Mouse (Mus musculus) thymus, postnatal 10 days (tissue): ENCODE measurements around the gene Fbxw4.

Experiments used
- DNase-seq, 2 experiments: peaks; one replicate each; pipeline ENCODE4 v3.0.0; 2021; ENCODE audit warnings: low spot score in 2 of 2

Fbxw4 gene

DNA sequence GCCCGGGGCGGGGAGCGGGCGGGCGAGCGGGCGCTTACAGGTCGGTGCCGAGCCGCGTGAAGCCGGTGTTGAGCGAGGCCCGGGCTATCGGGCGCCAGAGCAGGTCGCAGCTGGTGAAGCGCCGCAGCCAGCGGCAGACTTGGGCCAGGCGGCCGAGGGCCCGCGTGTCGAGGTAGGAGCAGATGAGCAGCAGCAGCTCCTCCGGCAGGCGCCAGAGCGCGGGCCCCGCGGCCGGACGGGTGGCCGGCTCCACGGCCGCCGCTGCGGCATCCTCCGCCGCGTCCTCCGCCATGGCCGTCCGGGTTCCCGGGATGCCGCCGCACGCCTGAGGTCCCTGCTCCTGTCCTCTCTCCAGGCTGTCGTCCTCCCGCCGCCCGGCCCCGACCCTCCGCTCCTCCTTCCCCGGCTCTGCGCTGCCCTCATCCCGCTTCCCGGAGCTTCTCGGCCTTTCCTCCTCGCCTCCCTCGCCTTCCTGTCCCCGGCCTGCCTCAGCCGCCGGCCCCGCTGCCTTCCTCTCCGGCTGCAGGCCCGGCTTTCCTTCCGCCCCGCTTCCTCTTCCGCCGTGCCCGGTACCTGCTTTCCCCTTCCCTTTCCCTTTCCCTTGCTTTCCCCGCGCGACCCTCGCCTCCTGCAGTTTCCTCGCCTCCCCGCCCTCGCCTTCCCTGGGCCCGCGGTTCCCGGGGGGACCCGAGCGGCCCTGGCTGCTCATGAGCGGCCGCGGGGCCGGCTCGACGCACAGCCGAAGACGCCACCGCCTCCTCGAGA is at the start of gene Fbxw4:
TSS of gene Fbxw4 (minus strand) at position 575 of the 765 bp plus-strand sequence.
- DNase-seq = peak; percentile 52 to 63

DNA sequence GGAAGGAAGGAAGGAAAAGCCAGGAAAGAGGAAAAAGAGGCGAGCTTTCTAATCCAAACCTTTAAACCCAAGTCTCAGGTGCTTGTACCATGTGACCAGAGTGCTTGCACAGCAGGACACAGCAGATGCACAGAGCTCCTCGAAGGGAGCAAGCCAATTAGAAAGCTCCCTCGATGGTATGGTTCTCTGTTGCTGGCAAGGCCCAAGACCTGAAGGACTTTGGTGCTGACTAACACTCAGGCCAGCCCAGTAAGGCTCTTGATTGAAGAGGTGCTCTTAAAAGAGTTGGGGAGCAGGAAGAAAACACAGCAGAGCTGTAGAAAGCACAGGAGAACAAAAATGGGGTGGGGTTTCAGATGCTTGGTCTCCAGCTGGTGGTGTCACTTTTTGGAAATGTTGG is 48.6 kb upstream of the Fbxw4 start:
- no peak for DNase-seq

DNA sequence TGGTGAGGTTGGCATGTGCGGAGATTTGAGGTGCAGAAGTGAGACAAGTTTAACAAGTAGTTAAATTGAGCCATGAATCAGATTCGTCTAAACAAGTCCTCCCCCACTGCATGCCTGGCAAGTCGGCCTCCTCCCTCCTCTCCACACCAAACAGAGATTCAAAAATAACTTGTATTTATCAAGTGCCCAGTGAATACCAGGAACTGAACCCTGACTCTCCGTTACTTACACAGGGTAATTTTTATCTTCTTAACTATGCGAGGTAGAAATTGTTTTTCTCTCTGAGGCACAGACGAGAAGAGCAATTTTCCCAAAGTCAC is 36.1 kb upstream of the Fbxw4 start:
- no peak for DNase-seq

DNA sequence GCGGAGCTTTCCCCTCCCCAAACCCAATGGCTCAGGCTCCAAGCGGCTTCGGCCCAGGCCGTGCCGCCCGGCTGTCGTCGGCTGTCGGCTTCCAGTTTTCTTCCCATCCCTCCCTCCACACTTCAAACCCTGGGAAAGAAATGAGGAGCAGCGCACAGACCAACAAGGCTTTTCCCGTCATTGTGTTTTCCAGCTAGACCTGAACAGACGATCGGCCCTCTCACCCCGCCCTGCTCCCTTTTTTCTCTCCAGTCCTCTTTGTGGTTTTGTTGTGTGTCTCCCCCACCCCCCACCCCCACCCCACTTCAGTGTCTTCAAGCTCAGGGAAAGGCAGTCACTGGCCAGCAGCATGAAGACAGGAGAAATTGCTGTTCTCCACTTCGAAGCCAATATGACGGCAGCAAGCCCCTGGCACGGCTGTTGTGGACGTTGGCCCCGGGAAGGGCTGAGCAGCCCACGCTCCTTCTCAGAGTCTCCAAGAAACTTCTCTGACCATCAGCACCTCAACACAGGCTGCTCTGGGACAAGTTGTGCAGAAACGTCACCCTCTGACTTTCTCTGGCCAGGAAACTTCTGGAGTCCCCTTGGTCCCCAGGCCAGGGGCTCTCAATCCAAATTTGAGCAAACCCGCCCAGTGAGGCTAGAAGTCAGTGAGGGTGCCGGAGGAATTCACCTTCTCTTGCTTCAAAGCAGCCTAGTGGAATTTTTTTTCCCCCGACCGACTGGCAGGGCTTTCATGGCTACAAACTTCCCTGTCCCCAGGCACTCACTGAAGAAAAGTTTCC is 35.6 kb upstream of the Fbxw4 start:
- no peak for DNase-seq

DNA sequence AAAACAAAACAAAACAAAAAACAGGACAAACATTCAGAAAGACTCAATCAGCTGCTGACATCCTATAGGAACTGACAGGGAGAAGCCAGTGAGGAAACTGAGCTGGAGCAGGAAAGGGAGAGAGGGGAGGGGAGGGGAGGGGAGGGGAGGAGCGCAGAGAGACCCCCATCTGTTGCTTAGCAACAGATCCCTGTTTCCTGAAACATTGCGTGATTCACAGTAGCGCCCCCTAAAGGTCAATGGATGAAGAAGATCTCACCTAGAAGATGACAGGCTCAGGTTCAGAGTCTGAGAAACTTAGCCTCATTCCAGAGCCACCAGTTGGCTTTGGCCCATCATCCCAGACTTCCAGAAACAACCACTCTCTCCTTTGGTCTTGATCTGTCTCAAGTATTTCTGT is 33.9 kb upstream of the Fbxw4 start:
- DNase-seq = no peak

DNA sequence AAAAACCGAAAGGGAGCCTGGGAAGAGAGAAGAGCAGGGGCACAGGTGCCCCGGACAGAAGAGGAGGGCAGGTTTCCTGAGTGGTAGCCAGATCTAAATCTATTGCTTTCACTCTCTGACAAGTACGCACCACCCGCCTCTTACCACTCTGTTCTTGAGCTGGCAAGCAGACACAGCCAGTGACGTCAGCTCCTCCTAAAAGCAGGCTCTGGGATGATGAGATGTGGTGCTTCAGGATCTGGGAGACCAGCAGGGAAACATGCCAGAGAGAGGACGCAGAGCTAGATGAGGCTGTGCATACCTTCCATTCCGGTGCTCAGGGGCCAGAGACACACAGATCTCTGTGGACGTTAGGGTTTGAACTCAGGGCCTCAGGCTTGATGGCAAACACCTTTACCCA is 32.1 kb upstream of the Fbxw4 start:
- DNase-seq = no peak

DNA sequence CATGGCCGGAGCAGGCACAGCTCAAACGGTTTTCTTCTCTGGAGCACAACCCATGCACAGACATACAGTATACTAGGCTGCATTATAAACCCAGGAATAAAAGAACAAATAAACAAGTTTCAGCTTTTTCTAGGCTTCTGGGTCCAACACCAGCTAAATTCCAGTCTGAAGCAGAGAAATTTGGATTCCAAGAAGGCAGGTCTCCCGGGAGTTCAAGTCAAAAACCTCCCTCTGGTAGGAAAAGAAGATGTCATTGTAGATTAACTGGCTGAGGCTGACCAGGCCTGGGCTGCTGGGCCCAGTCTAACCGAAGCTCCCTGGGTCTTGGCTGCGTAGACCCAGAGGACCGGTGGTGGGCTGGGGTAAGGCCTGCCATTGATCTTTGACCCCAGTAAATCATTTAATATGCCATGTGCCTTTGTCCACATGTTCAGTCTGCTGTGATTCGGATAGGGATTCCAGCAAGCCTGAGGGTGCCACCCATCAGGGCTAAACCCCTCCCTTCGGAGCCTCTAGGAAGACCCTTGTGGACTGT is 31.0 kb upstream of the Fbxw4 start:
- DNase-seq = no peak

DNA sequence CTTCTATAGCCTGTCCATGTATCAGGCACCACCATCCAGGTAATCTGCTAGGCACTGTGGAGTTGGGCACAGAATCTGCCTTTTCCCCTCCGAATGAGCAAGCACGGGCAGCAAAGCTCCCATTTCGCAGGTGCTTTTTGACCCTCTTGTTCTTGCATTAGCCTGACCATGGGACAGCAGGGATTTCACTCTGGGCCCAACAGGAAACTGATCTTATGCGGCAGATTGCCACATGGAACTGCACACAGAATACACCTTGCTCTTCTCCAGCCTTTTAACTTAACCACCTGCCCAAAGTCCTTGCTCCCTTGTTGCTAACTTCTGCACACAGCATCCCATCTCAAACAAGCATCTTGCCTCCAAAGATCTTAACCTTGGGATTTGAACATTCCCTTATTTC is 26.9 kb upstream of the Fbxw4 start:
- no peak for DNase-seq

DNA sequence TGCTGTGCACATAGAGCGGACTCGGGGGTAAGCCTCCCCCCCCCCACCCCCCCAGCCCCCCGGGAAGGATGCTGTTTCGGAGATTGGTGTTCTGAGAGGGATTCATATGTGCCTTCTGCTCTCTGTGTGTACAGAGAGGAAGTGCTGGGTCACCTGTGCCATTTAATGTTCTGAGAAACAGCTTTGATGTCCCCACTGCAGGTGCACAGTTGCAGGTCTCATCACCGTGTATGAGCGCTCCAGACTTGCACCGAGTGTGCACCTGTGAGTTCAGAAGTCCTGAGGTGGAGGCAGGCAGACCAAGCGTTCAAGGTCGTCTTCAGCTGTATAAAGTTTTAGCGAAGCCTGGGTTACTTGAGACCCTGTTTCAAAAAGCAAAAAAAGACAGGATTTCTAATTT is 23.6 kb upstream of the Fbxw4 start:
- DNase-seq = peak; percentile 55 to 74

DNA sequence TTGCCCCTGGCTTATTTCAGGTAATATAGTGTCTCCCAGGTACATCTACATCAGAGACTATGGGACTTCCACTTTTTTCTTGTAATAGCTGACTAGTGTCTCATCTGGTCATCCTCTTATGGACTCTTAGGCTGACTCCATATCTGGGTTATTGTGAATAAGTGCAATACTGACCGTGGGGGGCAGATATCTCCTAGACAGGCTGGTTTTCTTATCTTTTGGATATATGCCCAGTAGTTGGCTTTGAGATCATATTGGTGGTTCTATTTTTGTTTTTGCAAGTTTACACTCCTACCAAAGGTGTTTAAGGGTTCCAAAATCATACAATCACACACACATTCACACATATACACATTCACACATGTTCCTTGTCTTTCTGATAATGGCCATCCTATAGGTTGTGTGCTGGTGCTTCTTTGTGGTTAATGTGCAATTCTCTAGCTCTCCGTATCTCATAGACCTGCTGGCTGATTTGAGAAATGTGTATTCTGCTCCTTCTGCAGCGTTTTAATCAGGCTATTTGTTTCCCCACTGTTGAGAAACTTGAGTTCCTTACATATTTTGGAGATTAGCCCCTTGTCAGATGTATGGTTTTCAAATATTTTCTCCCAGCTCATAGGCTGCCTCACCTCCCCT is 20.5 kb upstream of the Fbxw4 start:
- DNase-seq = no peak

DNA sequence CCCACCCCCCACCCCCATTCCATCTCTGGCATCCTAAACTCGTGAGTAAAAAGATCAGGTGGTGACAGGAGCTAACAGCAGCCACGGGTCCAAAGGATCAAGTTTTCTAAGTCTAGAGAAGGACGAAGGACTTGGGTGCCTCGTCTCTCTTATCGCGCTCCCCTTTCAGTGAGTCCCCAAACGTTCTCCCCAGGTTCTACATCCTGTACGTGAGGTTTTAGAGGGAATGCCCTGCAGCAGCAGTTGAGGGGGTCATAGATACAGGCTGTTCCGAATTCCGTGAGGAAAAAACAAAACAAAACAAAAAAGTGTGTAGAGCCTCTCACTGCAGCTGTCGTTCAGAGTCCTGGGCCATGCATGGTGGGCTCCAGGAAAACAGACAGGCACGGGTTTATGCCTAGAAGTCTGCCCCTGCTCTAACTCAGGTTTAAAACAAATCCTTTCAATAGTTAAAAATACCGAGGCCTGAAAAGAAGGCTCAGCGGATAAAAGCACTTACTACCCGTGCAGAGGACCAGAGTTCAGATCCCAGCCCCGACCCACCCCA is 16.7 kb upstream of the Fbxw4 start:
- DNase-seq = no peak

DNA sequence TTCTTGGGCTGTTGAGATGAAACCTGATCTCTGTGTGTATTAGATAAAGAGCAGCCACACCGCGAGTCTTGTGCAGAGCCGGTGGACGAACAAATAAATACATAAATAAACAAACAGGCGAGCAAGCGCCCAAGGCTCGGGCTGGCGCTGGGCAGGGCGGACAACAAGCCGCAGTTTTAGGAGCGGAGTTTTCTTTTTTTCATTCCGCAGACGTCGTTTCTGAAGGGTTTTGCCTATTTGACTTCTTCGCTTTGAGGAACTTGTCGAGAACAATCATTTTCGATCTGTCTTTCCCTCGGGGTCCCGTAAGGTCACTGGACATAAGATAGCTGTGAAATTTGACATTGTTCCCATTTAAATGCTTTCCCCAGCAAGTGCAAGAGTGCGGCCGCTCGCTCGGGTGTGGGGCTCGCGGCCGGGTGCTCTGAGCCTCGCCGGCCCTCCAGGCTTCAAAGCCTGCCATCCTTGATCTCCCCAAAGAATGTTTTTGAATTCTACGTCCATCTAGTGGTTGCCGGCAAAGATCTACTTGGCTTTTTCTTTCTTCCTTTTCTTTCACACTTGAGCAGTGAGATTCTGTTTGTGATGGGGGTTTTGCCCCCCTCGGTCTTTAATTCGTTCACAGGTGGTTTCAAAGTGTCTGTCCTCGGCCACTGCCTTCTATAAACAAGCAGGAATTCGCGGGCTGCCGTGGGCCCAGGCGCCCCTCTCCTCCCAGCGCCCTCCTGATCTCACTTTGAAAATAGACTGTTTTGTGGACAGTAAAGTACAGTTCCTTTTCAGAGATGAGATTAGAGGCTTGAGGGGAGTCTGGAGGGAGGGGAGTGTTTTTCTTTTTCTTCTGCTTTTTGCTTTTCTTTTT is 15.8 kb upstream of the Fbxw4 start:
- DNase-seq = no peak

DNA sequence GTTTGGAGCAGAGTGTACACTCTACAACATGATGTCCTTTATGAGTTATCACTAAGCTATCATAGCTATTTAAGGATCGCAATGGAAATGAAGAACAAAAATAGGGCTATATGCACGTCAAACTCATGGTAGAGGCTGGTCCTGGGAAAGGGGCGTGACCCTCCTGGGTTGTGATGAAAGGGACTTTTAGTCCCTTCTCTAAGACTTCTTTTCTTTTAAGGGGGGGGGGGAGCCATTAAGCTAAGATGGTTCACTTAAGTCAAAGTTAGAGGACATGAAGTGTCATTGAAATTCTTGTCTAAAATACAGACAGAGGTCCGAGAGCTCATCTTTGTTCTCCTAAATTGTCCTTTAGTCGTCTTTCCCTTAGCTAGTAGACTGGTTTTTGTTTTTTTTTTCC is 15.1 kb upstream of the Fbxw4 start:
- DNase-seq = no peak

DNA sequence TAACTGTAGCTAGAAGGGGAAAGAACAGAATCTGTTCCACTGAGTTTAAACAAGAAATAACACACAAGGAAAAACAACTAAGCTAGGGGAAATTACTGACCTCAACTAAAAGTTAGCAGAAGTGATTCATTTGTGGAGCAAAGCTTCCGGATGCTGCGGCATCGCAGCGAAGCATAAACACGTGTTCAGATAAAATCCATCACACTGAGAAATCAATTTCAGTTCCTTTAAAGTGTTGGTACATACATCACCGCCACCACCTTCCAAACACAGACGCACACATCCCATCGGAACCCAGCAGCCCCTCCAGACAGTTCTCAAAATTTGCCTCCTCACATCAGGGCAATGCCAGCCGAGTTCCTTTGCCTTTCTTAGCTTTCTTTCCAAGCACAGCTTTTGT is 12.9 kb upstream of the Fbxw4 start:
- DNase-seq = no peak

DNA sequence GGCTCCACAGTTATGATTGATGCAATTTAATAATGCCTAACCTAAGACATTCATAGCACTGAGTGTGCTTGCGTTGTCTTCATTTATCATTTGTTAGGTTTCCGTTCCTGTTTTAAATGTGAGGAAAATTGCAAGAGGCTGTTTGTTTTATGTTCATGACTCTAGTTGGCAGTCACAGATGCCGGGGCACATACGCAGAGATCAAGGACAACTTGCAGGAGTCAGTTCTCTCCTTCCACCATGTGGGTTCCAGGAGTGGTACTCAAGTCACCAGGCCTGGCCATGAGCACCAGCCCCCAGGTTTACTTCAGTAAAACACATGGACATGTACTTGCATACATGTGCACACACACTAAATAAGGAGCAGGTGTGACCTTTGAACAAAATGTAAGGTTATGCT is 8.9 kb upstream of the Fbxw4 start:
- DNase-seq = no peak

DNA sequence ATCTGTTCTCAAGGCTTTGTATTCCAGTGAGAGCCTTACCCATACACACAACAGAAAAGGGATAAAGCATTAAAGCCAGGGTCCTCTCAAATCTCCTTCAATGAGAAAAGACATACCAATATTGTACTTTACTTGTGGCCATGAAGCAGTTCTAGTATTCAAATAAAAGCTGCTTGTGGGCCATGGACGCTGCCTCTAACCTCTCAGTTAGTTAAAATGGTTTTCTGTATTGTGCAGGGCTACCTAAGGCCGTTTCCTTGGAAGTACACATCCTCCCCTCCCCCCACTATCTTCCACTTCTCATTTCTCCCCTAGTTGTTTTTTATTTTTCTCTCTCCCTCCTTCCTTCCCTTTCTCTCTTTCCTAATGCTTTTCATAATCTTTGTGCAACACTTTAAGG is 3.7 kb upstream of the Fbxw4 start:
- no peak for DNase-seq

DNA sequence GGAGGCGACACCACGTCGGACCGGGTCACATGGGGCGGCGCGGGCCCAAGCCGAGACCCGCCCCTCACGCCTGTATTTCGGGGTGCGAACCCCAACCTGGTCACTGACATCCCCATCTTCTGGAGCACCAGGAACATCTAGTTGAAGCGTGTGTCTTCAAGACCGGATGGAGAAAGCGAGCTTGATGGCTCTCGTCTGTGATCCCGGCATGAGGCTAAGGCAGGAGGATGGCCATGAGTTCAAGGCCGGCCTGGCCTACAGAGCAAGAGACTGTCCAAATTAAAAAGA is 335 bp upstream of the Fbxw4 start:
- DNase-seq = no peak

DNA sequence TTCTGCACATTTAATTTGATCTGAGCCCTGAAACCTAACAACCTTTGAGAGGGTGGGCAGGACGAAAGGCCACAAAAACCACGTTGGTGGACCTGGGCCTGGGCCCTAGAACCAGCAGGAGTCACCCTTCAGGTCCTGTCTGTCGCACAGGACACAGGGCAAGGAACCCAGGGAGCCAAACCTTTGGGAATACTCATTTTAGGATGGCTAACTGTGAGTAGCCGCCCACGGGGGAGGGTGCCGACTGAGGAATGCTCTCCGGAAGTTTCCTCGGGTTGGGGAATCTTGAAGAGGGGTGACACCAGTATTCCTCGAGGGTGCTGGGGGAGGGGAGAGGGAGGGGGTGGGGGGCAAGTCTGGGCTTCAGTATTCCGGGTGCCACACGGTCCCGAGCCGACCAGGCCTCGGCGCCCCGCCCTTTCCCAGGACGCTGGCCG is 793 bp downstream of the Fbxw4 start:
- DNase-seq = peak in 1 of 2 experiments; percentile 20

DNA sequence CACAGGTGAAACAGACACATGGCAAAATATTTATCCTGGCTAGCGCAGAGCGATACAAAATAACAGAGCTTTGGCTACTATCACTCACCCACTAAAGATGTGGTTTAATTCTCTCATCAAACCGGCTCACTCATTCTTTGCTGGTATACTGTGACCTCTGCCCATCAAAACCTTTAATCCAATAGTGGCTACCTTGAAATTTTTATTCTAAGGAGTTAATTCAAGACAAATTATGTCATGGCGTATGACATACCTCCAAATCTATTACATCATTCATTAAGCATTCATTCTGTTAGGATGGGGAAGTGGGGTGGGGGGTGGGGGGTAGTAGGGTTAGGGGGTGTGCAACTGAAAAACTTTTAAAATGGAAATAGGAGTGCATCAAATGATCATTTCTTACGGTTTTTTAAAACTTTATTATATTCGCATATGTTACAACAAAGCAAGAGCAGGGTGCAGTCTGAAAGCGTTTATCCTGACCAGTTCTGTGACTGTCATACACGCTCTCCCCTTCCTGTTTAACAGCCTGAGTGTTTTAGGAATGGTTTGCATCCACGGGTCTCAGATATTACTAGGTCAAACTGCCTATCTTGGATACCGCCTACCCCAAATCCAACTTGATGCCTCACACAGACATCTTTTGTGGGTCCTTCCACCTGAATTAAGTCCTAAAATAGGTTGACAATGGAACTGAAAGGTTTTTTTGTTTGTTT is 1.4 kb downstream of the Fbxw4 start:
- no peak for DNase-seq

DNA sequence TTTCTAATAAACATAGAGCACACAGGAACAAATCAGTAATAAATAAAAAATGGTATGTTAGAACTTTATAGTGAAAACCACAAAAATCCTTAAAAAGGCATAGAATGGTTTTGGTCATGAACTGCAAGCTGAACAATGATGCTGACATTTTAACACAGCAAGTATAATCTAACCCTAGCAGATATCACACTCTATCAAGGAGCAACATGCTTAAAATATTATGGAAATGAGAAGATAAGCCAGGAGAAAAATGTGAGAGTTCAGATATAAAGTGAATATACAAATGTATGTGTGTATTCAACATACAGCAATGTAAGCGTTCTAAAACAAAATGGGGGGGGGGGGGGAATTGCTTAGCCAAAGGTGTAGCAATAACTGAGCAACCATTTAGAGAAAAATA is 2.3 kb downstream of the Fbxw4 start:
- DNase-seq = no peak
